Comparison of ENCODE assay signal across 27 mouse cellular contexts in genomic region chr1:51503055-51503454, GRCm38 (mm10). TPM values are rescaled to one million over a fixed set of nuclear protein-coding genes. Genes with fewer than 3 reads are reported as not detected.
DNase-seq lines count a peak whose midpoint lies in the region; ATAC-seq and TF ChIP-seq lines count a peak whose summit lies in the region.
"Had no signal": no experiment of that assay in that cellular context is flagged by ENCODE, and none has a peak within 500 bp of the region (broad histone marks: within the 10 kb centered on the region; RNA-seq: fewer than 3 reads in every experiment).

No protein-coding gene starts in this region.

- peaks cover 9% of the 10 kb centered on the region; the same call in 1 of the 2 replicates for H3K27me3 ChIP-seq in G1E (ENCODE audit: insufficient read depth, low read length)
- H3K27me3 ChIP-seq in intestine, postnatal 0 days (replicated peaks; ENCODE audit: control insufficient read depth, insufficient read depth, low read length): no peaks in the 10 kb centered on the region
- H3K27me3 ChIP-seq: embryonic facial prominence, embryonic 12.5 days; embryonic facial prominence, embryonic 15.5 days; heart, embryonic 13.5 days had no signal

- TF ChIP-seq CTCF in G1E (IDR thresholded peaks at IDR 0.05; ENCODE audit: low read depth, low read length): no peak
- no peak for TF ChIP-seq CTCF in intestine, postnatal 0 days (IDR thresholded peaks at IDR 0.05; ENCODE audit: low read depth)

- H3K9me3 ChIP-seq in G1E (replicated peaks): no peaks in the 10 kb centered on the region
- no peaks in the 10 kb centered on the region for H3K9me3 ChIP-seq in intestine, postnatal 0 days (ENCODE audit: control insufficient read depth)
- H3K9me3 ChIP-seq: embryonic facial prominence, embryonic 12.5 days; embryonic facial prominence, embryonic 15.5 days; heart, embryonic 10.5 days; heart, embryonic 13.5 days had no signal

- H3K27ac ChIP-seq in intestine, postnatal 0 days (ENCODE audit: low read depth, low read length): no peak overlapping the region
- H3K27ac ChIP-seq: embryonic facial prominence, embryonic 12.5 days; embryonic facial prominence, embryonic 15.5 days; gastrocnemius, adult 2 months; heart, adult 2 months; heart, embryonic 10.5 days; heart, embryonic 13.5 days; hindbrain, embryonic 14.5 days; hindbrain, postnatal 0 days had no signal

- no peaks in the 10 kb centered on the region for H3K36me3 ChIP-seq in G1E (replicated peaks)
- no peaks in the 10 kb centered on the region for H3K36me3 ChIP-seq in intestine, postnatal 0 days (ENCODE audit: control insufficient read depth, insufficient read depth)
- H3K36me3 ChIP-seq: embryonic facial prominence, embryonic 12.5 days; embryonic facial prominence, embryonic 15.5 days; heart, embryonic 10.5 days; heart, embryonic 13.5 days had no signal

- H3K4me2 ChIP-seq in intestine, postnatal 0 days (replicated peaks; ENCODE audit: low read depth): no peak overlapping the region
- H3K4me2 ChIP-seq: embryonic facial prominence, embryonic 12.5 days; embryonic facial prominence, embryonic 15.5 days; heart, embryonic 13.5 days; hindbrain, embryonic 14.5 days had no signal

- ATAC-seq in G1E (ENCODE audit: extremely low read depth, insufficient number of reproducible peaks, low FRiP score, poor library complexity, severe bottlenecking): peak; percentile 16; the same call in 1 of the 2 replicates
- no peak for ATAC-seq in intestine, postnatal 0 days
- ATAC-seq: CD4-positive, CD25-positive, alpha-beta regulatory T cell, adult 4 months; forebrain, embryonic 14.5 days; forebrain, postnatal 0 days; hindbrain, postnatal 0 days had no signal

- 69% methylated on average over 2 of the region's 2 CpGs for WGBS in intestine, postnatal 0 days

- DNase-seq in 416B (ENCODE audit: low read depth) (peak; percentile 43), G1E (ENCODE audit: low spot score) (no peak)
- DNase-seq in induced T-regulatory cell, adult 2 months (ENCODE audit: low read depth): peak; percentile 41
- no peak for DNase-seq in spleen, postnatal 4 days (ENCODE audit: low spot score in 2 of 2)
- no peak for DNase-seq in embryo, embryonic 10.5 days (ENCODE audit: low spot score)
- DNase-seq: adrenal gland, adult 2 months; adrenal gland, postnatal 14 days; cerebellum, adult 11-12 months; cerebellum, adult 8-10 months; cerebellum, postnatal 10 days; cerebellum, postnatal 36 days; forebrain, postnatal 0 days; gastrocnemius, adult 2 months; gastrocnemius, postnatal 14 days; heart, adult 2 months; heart, postnatal 14 days; heart, postnatal 4 days; kidney, adult 11 months had no signal

- H3K4me3 ChIP-seq in G1E (ENCODE audit: low read depth, low read length): no peak overlapping the region
- no peak overlapping the region for H3K4me3 ChIP-seq in intestine, postnatal 0 days (ENCODE audit: low read depth, low read length)
- H3K4me3 ChIP-seq: embryonic facial prominence, embryonic 12.5 days; embryonic facial prominence, embryonic 15.5 days; gastrocnemius, adult 2 months; heart, adult 2 months; heart, embryonic 10.5 days; heart, embryonic 13.5 days had no signal

- H3K4me1 ChIP-seq in G1E (ENCODE audit: insufficient read depth, low read depth, low read length): peaks cover 25% of the 10 kb centered on the region
- H3K4me1 ChIP-seq in intestine, postnatal 0 days (replicated peaks; ENCODE audit: control insufficient read depth, insufficient read depth, low read length): no peaks in the 10 kb centered on the region
- H3K4me1 ChIP-seq: embryonic facial prominence, embryonic 12.5 days; embryonic facial prominence, embryonic 15.5 days had no signal

- H3K9ac ChIP-seq in intestine, postnatal 0 days (ENCODE audit: low read depth, low read length): no peak overlapping the region
- H3K9ac ChIP-seq: embryonic facial prominence, embryonic 12.5 days; embryonic facial prominence, embryonic 15.5 days; forebrain, postnatal 0 days; heart, embryonic 13.5 days; hindbrain, embryonic 14.5 days had no signal

RNA-seq across cellular contexts. Expression of gene Nabp1, which starts 24.8 kb away (rescaled TPM):
- total RNA-seq in G1E (2014; fragmentation: Nextera tagmentation): 75.8 and 77.3 TPM in 2 replicates
- total RNA-seq in G1E (2017): 188 and 214 TPM in 2 replicates
- polyA plus RNA-seq in G1E (2012): 6.9 and 7.8 TPM in 2 replicates
- polyA plus RNA-seq in intestine, postnatal 0 days (2015; fragmentation: Nextera tagmentation; extraction: Ambion mirVana): 14.9 and 15.7 TPM in 2 replicates

Comparison
In these comparisons a context has a peak if more than half of its experiments do, and no peak if none do; other contexts are left out.
1. DNase-seq: peak in 416B (single experiment) and induced T-regulatory cell, adult 2 months (single experiment); none in G1E (single experiment), spleen, postnatal 4 days (0 of 2) and embryo, embryonic 10.5 days (single experiment).